Mouse (Mus musculus) liver, adult 2 months (tissue): ENCODE measurements around the gene Ubl5.

Experiments
- CTCF ChIP-seq: fragments of 200-500 bp; IDR thresholded peaks from 2 replicates; pipeline ENCODE4 v1.5.1; 2011; ENCODE audit warnings: low read depth, low read length, control low read depth
- POLR2A ChIP-seq: fragments of 200-500 bp; IDR thresholded peaks from 2 replicates; pipeline ENCODE4 v1.6.1; 2011; ENCODE audit warnings: low read length, control low read depth; ENCODE audit not compliant: insufficient read depth; ENCODE audit errors: extremely low read depth

DNA sequence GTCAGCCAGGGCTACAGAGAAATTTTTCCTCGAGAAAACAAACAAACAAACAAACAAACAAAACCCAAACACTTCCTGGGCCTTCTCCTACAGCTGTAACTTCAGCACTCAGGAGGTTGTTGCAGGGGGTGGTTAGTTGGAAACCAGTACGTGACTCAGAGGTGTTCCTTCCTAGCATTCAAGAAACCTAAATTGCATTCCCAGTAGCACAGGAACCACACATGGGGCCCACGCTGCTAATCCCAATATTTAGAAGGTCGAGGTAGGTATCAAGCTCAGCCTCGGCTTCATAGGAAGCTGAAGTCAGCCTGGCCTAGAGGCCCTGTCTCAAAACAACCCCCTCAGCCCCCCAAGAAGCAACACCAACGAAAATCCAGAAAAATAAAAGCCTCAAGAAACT is 1.2 kb upstream of the Ubl5 start:
- TF ChIP-seq CTCF (no peak), POLR2A (no peak)
